ENCODE assay signal across 10 mouse cellular contexts in the genomic region with DNA sequence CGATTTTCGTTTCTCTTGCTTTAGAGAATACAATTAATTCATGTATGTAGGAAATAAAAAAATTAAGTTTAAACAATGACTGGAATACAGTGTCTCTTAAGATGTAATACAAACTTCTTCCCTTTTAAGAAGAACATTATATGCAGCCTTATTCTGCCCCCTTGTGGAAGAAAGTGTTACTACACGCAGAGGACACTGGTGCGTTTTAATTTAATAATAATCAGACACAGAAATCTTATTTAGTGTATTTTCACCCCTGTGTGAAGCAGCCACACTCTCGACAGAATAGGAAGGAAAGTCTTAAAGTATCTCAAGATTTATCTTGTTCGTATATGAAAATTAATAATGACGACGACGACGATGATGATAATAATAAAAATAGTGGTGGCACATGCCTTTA. TPM values are rescaled to one million over a fixed set of nuclear protein-coding genes. Genes with fewer than 3 reads are reported as not detected.
DNase-seq lines count a peak whose midpoint lies in the region; ATAC-seq lines count a peak whose summit lies in the region.
"Had no signal": no experiment of that assay in that cellular context is flagged by ENCODE, and none has a peak within 500 bp of the region (broad histone marks: within the 10 kb centered on the region; RNA-seq: fewer than 3 reads in every experiment).

No protein-coding gene starts in this region.

- DNase-seq in kidney, adult 8-10 months = peak; percentile 45 to 57
- DNase-seq in Muller cell, postnatal 12 days (ENCODE audit: inconsistent ontology term) = peak; percentile 35
- DNase-seq in embryo, embryonic 11 days = peak; percentile 76
- DNase-seq in layer of hippocampus, postnatal 10 days (ENCODE audit: low spot score in 2 of 2) = peak; percentile 53 to 67
- DNase-seq in right cerebral cortex, postnatal 14 days = peak; percentile 54

- H3K27me3 ChIP-seq in kidney, embryonic 16.5 days (ENCODE audit: insufficient read depth, low read length) = no peaks in the 10 kb centered on the region
- peaks cover 10% of the 10 kb centered on the region; the same call in 1 of the 2 replicates for H3K27me3 ChIP-seq in forebrain, embryonic 12.5 days
- H3K27me3 ChIP-seq: megakaryocyte, embryonic 14.5 days had no signal

- no peaks in the 10 kb centered on the region for H3K9me3 ChIP-seq in kidney, embryonic 16.5 days (ENCODE audit: low read length)
- H3K9me3 ChIP-seq in forebrain, embryonic 12.5 days = no peaks in the 10 kb centered on the region
- H3K9me3 ChIP-seq: megakaryocyte, embryonic 14.5 days had no signal

- H3K27ac ChIP-seq in kidney, embryonic 16.5 days (ENCODE audit: low read length) = no peak overlapping the region
- no peak overlapping the region for H3K27ac ChIP-seq in forebrain, embryonic 12.5 days

- H3K9ac ChIP-seq in kidney, embryonic 16.5 days (replicated peaks; ENCODE audit: low read length) = no peak overlapping the region
- no peak overlapping the region for H3K9ac ChIP-seq in forebrain, embryonic 12.5 days

- peaks cover 19% of the 10 kb centered on the region; the same call in 1 of the 2 replicates for H3K4me1 ChIP-seq in kidney, embryonic 16.5 days (ENCODE audit: insufficient read depth, low read length)
- peaks cover 23% of the 10 kb centered on the region for H3K4me1 ChIP-seq in forebrain, embryonic 12.5 days

- WGBS in kidney, embryonic 16.5 days = 27% methylated on average over 10 of the region's 10 CpGs
- 32% methylated on average over 10 of the region's 10 CpGs for WGBS in forebrain, embryonic 12.5 days

- no peak for ATAC-seq in kidney, embryonic 16.5 days (ENCODE audit: low FRiP score, low TSS enrichment)
- peak; percentile 27 for ATAC-seq in CD4-positive, CD25-positive, alpha-beta regulatory T cell, adult 4 months
- no peak for ATAC-seq in forebrain, embryonic 12.5 days (ENCODE audit: low FRiP score)

- H3K36me3 ChIP-seq in kidney, embryonic 16.5 days (ENCODE audit: insufficient read depth, low read length) = no peaks in the 10 kb centered on the region
- no peaks in the 10 kb centered on the region for H3K36me3 ChIP-seq in forebrain, embryonic 12.5 days (replicated peaks)

- H3K4me2 ChIP-seq in kidney, embryonic 16.5 days (replicated peaks; ENCODE audit: low read depth, low read length) = no peak overlapping the region
- H3K4me2 ChIP-seq in forebrain, embryonic 12.5 days = no peak overlapping the region

- no peak overlapping the region for H3K4me3 ChIP-seq in kidney, embryonic 16.5 days (ENCODE audit: low read length)
- H3K4me3 ChIP-seq in forebrain, embryonic 12.5 days (replicated peaks) = no peak overlapping the region

RNA-seq across cellular contexts. Expression of gene Slc22a16, which starts 45.1 kb away (rescaled TPM):
- polyA plus RNA-seq in kidney, embryonic 16.5 days (2015; fragmentation: Nextera tagmentation; extraction: Ambion mirVana) = not detected in 2 replicates
- polyA plus RNA-seq in CD4-positive, CD25-positive, alpha-beta regulatory T cell, adult 4 months (2017; shearing (Covaris generic)) = not detected
- not detected for total RNA-seq in layer of hippocampus, postnatal 10 days (2021)
- not detected in 2 replicates for polyA plus RNA-seq in forebrain, embryonic 12.5 days (2016; fragmentation: Nextera tagmentation; extraction: Ambion mirVana)
- total RNA-seq: gastrocnemius, postnatal 36 days had no signal
